Mouse (Mus musculus): ENCODE results near the gene Serpina10. TPM values are rescaled to one million over a fixed set of nuclear protein-coding genes. Genes with fewer than 3 reads are reported as not detected.

Gene Serpina10
- total and polyA plus RNA-seq, 3 experiments = not detected

- Histone ChIP-seq H3K9me3 (replicated peaks; ENCODE audit: low read length) (no peaks in the 10 kb centered on the region), H3K27ac (ENCODE audit: insufficient read depth, low read depth) (no peak within 1 kb of the TSS), H3K79me2 (replicated peaks; ENCODE audit: control insufficient read depth, extremely low read depth, insufficient read depth, poor library complexity, severe bottlenecking) (no peaks in the 10 kb centered on the region), H3K9ac (ENCODE audit: insufficient read depth, low read depth) (no peak within 1 kb of the TSS), H3K27me3 (replicated peaks) (peaks cover 91% of the 10 kb centered on the region), H3K36me3 (replicated peaks in 1 of 2; ENCODE audit: control insufficient read depth in 1 of 2, insufficient read depth in 1 of 2, low read length in 1 of 2) (no peaks in the 10 kb centered on the region), H3K4me3 (replicated peaks in 1 of 3; ENCODE audit: low read depth in 2 of 3, low read length in 2 of 3, poor library complexity in 1 of 3) (no peak within 1 kb of the TSS), H3K4me1 (ENCODE audit: control insufficient read depth in 1 of 2, insufficient read depth in 2 of 2) (no peaks in the 10 kb centered on the region; a peak in 1 of 4 replicates), H3K4me2 (ENCODE audit: insufficient read depth, low read depth, poor library complexity, severe bottlenecking) (no peak within 1 kb of the TSS)
- dilution Hi-C loops (cut with MboI; ENCODE audit: extremely low pct_ligation_motif_present, extremely low pct_unique_long_range_greater_than_20kb, low sequenced_read_pairs) (no loop called here), in situ Hi-C loops (cut with MboI; ENCODE audit: low pct_ligation_motif_present, low pct_unique_long_range_greater_than_20kb, low sequenced_read_pairs) (no loop called here)
- no peak for TF ChIP-seq CTCF (conservative IDR thresholded peaks at IDR 0.05 in 1 of 2, IDR thresholded peaks at IDR 0.05 in 1 of 2; ENCODE audit: low read depth in 2 of 2, low read length in 2 of 2)
- TF ChIP-seq USF2 (conservative IDR thresholded peaks at IDR 0.05; ENCODE audit: low read depth, low read length) = no peak
- TF ChIP-seq GABPA (IDR thresholded peaks at IDR 0.05; ENCODE audit: insufficient replicate concordance, low read depth, low read length) = no peak
- no peak for DNase-seq (ENCODE audit: extremely low read depth)
These were observed 25.8 kb upstream of the Serpina10 start, which contains the start of gene Serpina6 for GRCm38 (mm10) chr12:103656848-103657626. Gene Serpina6 (minus strand): TSS chr12:103657212.

DNA sequence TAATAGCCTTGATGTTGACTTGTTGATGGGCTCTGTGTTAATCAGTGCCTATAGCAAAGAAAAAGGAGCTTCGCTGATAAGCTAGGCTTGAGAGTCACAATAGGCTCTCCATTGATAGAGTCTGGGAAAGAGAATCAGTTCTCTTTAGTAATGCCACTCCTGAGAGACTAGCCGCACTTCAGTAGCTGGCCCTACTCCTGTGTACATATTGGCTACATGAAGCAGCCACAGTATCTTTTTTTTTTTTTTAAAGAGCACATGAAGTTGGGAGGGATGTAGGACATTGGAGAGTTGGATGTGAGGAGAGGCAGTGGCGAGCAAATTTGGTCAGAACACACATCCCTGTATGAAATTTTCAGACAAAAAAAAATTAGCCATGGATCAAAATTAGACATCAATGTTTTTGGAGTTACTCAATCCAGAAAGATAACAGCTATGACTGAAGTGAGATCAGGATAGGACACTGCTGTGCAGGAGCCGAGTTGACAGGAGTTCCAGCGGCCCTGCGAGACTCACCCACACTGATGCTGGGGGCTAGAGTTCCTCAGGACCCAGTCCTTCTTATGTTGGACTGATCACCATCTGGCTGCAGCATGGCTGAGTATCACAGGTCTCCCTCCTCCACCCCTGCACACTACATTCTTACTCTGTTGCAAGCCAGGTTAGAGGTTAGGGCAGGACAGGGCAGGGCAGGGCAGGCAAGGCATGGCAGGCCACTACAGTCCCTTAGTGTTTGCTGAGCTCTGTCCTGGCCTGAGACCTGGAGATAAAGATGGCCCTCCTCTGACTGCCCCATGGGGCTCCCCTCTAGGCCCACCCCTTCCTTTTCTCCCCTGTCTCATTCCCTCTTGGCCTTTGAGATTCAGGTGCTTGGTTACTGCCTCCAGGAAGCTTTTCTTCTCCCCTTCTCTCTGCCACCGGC is 24.1 kb upstream of the Serpina10 start:
- Histone ChIP-seq H3K9ac (ENCODE audit: insufficient read depth, low read depth) (no peak overlapping the region), H3K79me2 (replicated peaks; ENCODE audit: control insufficient read depth, extremely low read depth, insufficient read depth, poor library complexity, severe bottlenecking) (no peaks in the 10 kb centered on the region), H3K9me3 (replicated peaks; ENCODE audit: low read length) (peaks cover under 1% of the 10 kb centered on the region), H3K36me3 (replicated peaks in 1 of 2; ENCODE audit: control insufficient read depth in 1 of 2, insufficient read depth in 1 of 2, low read length in 1 of 2) (no peaks in the 10 kb centered on the region), H3K4me2 (ENCODE audit: insufficient read depth, low read depth, poor library complexity, severe bottlenecking) (no peak overlapping the region), H3K27ac (ENCODE audit: insufficient read depth, low read depth) (no peak overlapping the region), H3K4me1 (ENCODE audit: control insufficient read depth in 1 of 2, insufficient read depth in 2 of 2) (no peaks in the 10 kb centered on the region; a peak in 1 of 4 replicates), H3K27me3 (replicated peaks) (peaks cover 99% of the 10 kb centered on the region), H3K4me3 (replicated peaks in 1 of 3; ENCODE audit: low read depth in 2 of 3, low read length in 2 of 3, poor library complexity in 1 of 3) (no peak overlapping the region)
- TF ChIP-seq CHD1 (IDR thresholded peaks at IDR 0.05; ENCODE audit: low read depth, low read length) (no peak), SIN3A (IDR thresholded peaks at IDR 0.05; ENCODE audit: low read length) (no peak), MAZ (IDR thresholded peaks at IDR 0.05; ENCODE audit: low read depth, low read length) (no peak), NRF1 (IDR thresholded peaks at IDR 0.05; ENCODE audit: low read depth, low read length) (no peak), MAFK (IDR thresholded peaks at IDR 0.05; ENCODE audit: insufficient replicate concordance, low read length) (no peak), RCOR1 (conservative IDR thresholded peaks at IDR 0.05; ENCODE audit: low read depth, low read length) (no peak), NELFE (IDR thresholded peaks at IDR 0.05; ENCODE audit: low read depth, low read length) (no peak), ZC3H11A (IDR thresholded peaks at IDR 0.05; ENCODE audit: low read depth, low read length) (no peak), IRF4 (IDR thresholded peaks at IDR 0.05; ENCODE audit: low read depth, low read length) (no peak)
- DNase-seq (ENCODE audit: extremely low read depth) = no peak
- dilution Hi-C loops (cut with MboI; ENCODE audit: extremely low pct_ligation_motif_present, extremely low pct_unique_long_range_greater_than_20kb, low sequenced_read_pairs) = no loop called here
- in situ Hi-C loops (cut with MboI; ENCODE audit: low pct_ligation_motif_present, low pct_unique_long_range_greater_than_20kb, low sequenced_read_pairs) = no loop called here

All from CH12.LX (cell line).